Mouse (Mus musculus) embryonic fibroblast, embryonic 13.5 days (primary cell): ENCODE results near the gene Gm3448.

Experiments
- CTCF ChIP-seq: IDR thresholded peaks from 2 replicates; pipeline ENCODE4 v1.5.1; 2011; ENCODE audit warnings: mild to moderate bottlenecking, control low read depth, low read length, moderate library complexity, borderline replicate concordance; ENCODE audit not compliant: insufficient read depth
- POLR2A ChIP-seq: IDR thresholded peaks from 2 replicates; pipeline ENCODE4 v1.6.1; 2011; ENCODE audit warnings: low read depth, mild to moderate bottlenecking, control low read depth, low read length, moderate library complexity

GRCm38 (mm10) chr17:15088591-15089001 is 47.3 kb upstream of the Gm3448 start:
- no peak for TF ChIP-seq CTCF
- TF ChIP-seq POLR2A: no peak
